Mouse (Mus musculus): ENCODE measurements around the gene Alpk1.

The Alpk1 gene

DNA sequence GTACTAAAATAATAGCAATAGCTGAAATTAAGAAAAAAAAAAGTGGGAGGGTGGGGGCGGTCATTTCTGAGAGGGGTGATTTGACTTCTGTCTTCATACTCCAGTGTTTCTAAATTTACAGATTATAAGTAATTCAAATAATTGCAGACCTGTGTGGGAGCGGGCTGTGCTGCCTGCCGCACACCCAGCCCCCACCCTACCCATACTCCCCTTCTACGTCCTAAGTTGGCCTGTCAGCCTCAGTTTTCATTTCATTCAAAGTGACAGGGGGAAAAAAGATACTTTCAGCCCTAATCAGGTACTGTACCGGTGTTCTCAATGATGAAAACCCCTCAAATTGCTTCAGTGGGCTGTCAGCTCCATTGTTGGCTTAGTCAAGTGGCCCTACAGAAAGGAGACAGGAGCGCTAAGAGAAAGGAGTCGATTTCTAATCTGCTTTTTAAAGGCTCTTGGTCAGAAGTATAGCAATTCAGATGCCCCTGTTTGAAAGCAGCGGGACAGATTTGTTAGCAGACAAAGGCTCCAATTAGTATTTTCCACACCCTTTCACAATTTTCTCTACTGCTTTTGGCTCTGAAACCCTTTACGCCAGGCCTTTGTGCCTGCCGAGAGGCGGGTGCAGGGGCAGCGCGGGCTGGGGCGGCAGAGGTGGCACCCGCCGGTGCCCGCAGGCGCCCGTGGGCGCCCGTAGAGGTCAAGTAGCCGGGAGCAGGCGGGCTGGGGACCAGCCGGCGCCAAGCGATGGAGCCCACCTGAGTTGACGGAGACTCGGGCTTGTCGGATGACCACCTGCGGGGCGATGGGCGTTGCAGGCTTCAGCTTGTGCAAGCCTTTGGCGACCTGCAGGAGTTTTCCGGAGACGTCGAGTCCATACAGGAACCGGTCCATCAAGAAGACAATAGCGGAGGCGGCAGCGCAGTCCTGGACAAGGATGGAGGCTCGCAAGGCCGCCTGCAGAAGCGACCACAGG lies 85.2 kb downstream of the Alpk1 start:
- no peak for DNase-seq (ENCODE audit: low read depth, low spot score)

DNA sequence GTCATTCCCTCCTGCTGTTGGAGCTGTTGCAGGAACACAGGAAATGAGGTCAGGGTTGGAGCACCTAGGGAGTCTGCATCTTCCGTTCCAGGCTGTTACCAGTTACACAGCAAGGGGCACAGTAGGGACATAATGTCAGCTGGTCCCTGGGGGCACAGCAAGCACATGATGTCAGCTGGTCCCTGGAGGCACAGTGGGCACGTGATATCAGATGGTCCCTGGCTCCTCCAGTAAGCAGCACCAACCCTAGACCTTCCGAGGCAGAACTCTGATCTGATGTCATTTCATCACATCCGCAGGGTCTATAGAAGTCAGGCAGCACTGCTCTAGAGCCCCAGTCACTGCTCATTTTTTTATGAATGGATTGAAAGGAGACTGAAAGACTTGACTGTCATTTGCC lies 89.1 kb downstream of the Alpk1 start:
- no peak for DNase-seq (ENCODE audit: low read depth, low spot score)

DNA sequence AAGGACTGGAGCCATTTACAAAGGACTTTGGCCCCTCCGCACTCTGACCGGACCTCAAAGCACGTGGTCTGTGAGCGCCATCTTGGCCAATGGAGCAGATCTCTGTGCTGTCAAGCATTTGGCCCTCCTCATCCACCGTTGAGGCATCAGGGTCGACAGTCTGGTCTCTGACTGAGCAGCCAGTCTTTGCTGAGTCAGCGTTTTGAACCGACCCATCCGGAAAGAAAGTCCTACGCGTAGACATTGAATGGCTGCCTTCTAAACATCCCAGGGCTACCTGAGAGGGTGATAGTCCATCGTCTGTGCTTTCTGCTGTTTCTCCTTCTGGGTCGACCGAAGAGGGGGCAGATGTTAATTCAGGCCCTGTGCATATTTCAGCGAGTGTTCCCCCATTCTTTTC lies 100.6 kb downstream of the Alpk1 start:
- no peak for DNase-seq (ENCODE audit: low read depth, low spot score)

DNA sequence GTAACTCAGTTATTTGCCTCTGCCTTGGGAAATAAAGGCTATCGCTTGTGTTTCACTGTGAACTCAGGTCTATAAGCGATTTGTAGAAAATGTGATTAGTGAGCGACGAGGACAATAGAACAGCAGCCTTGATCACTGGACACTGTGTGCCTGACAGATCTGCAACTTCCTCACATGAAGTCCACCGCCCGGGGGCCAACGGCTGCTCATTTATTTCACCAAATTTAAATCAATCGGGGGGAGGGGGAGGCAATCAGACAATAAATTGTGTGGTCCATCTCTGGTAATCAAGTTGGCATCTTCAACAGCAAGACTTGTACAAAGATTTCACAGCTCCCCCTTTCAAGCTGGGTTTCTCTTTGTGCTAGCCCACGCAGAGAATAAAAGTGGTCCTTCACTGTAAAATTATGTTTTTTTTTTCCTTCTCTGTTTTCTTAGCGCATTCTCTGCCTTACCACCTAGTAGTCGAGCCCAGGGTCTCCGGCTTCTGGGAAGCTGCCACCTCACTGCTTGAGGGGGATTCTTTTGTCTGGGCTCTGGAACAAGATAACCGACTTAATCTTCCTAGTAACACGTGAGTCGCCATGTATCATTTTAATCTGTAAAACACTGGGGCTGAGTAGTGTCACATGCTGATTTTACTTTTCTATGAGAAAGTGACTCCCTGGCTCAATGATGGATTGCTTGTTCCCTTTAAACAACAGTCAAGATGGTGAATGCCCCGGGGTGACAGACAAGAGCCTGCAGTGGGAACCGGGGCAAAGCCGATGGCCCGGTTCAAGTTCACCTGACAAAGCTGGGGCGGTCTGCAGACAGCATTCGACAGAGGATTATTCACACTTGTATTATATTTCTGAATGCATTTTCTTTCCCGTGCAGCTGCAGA lies 118.4 kb downstream of the Alpk1 start:
- DNase-seq (ENCODE audit: low read depth, low spot score), result no peak

DNA sequence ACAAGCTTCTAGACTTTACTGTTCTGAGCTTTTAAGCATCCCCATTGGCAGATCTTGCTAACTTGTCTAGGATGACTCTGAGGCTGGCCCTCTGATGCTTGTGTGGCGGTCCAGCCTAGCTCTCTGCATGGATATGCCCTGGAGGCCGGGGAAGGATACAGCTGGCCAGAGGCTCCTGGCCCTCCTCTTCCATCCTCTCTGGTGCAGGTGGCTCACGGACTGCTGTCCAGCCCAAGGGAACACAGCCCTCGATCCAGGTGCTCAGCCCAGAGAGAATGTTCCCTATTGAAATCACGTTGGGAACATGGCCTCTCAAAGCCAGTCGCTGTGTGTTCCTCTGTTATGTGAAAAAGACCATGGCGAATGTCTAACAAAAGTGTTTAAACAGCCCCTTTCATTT lies 119.6 kb downstream of the Alpk1 start:
- no peak for DNase-seq (ENCODE audit: low read depth, low spot score)

DNA sequence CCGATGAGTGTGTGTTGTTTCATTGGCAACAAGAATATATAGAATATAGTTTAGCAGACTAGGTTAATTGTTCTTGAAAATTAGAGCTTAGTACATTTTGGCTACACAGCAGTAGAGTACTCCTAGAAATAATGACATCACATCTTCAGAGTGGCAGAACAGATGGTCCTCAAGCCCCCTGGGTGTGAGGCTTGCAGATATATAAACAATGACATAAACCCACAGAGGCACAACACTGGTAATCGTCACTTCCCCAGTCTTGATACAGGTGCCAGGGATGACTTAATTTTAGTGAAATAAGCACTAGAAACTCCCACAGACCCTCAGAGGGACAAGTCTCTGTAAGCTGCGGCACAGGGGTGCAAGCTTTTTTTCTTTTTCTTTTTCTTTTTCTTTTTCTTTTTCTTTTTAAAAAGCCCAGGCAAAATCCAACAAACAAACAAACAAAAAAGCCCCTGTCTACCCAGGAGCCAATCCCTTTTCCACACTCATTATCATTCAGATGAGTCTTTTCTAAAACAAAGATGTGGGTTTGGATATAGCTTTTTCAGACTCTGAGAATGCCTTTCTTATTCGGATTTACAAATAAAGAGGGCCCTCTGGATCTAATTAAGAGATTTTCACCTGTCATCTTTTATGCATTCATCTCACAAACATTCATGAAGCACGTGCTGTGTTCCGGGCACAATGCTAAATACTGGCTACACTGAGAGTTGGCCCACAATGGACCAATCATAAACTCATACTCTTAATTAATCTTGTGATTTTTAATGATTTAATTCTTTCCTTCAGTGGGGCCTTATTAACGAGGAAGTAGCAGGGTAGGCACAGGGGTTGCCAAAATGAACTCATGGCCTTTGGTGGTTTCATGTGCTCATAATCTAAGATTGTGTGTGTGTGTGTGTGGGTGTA lies 128.3 kb downstream of the Alpk1 start:
- DNase-seq (ENCODE audit: low read depth, low spot score), result no peak

DNA sequence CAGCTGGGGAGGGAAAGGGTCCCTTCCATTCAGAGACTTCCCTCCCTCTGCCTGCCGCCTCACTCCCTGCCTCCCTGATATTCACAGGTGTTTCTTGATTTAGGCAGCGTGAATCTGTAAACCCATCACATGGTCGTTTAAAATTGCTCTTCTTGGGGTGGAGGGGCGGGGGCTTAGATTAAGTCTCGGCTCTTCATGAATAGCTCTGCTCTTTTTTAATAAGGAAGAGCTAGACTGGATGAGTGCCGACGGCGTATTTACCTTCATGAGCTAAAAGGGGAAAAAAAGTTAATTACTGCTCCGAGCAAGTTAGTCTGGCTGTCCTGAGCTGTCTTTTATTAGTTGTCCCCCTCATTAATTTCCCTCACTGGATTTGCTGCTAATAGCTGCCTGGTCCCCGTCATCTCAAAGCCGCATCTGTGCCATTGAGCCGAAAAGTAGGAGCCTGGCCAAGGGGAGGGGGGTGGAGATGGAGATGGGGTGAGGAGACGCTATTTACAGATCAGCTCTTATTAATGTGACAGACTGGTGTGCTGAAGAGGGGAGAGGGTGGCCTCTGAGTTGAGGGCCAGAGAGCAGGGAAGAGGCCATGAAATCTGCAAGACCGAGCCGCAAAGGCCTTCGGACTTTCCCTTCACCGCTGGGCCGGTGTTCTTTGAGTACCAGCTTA lies 134.0 kb downstream of the Alpk1 start:
- no peak for DNase-seq (ENCODE audit: low read depth, low spot score)

DNA sequence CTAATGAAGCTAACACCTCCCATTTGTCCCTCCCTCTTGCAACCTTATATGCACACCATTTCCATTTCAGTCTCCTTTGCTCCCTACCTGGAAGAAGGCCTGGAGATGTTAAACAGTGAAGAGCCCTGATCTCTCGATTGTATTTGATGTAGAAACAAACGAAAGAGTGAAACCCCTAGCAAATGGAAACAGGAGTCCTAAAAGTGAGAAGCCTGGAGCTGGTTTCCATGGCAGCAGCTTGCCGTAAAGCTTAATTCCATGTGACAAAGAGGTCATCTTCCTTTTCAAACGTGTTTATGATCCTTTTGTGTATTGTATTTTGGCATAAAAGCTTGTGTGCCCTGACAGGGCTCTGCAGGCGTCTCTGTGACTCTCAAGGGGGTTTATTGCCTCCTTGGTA lies 138.1 kb downstream of the Alpk1 start:
- DNase-seq (ENCODE audit: low read depth, low spot score), result no peak

DNA sequence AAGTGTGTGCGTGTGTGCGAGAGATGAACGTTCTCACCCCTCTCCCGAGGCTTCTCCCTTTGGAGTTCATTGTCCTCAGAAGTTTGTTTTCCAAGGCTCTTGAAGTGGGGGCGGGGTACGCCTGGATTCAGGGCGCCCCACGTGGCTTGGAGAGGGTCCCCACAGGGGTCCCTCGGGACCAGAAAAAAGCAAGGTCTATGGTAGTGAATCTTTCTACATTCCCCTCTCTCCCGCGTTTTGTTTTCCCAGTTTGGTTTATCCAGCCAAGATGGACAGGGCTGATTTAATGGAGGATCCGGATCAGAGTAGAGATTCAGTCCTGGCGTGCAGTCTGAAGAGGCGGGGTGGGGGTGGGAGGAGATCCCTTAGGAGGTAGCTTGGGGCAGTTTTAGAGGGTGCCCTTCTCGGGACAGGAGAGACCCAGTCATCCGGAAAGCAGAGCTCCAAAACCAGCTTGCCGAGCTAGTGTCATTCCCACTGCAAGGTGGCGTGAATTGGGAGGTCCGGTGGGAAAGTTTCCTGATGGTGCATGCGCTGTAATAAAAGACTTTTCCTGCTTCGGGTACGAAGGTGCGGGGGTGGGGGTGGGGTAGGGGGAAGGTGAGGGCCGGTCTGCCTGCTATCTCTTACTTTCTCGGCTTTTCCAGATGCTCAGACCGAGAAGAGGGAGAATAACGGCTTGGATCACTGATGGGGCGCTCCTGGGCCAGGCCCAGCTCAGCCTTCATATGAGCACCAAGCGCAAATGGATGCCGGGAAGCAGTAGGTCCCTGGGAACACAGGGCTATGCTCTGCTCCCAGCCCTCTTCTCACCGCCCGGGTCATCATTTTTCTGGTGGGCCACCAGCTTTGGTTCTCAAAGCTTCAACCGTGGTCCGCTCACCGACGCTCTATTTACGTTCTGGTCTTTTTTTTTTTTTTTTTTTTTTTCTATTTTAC lies 139.3 kb downstream of the Alpk1 start:
- no peak for DNase-seq (ENCODE audit: low read depth, low spot score)

DNA sequence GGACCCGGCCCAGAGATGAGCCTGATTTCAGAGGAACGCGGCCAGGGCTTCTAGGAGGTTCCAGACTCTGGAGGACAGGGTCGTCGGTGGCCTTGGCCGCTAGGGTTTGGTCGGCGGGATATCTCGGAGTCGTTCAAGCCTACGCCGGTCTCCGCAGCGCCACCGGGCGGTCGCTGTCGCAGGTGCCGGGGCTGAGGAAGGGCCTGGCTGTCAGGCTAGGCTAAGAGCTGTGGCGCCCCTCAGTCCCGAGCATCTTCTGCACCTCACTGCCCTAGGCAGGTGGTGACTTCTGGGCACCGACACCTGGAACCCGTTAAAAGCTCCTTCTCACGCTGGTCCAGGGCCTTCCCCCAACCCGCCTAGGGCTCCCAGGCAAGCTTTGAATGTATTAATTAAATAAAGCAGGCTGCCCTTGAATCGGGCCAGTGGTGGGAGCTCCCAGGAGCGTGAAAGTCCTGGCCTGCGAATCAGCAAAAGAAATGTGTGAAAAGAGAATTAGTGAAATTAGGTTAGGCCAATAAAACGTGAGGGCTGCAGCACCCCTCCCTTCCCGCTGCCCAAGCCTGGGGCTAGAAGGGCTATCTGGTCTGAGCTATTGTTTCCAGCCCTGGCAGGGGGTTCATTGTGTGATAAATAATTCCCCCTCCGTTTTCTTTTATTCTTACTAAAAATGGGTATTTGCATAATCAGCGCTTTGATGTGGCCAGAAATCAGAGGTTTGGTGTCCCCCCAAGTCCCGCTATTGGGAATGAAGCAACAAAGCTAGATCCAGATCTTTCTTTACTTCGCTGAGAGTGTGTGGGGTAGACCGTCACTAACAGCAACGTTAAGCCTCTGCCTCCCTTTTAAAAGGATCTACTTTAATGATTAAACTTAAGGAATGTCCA lies 140.2 kb downstream of the Alpk1 start:
- DNase-seq (ENCODE audit: low read depth, low spot score), result no peak

DNA sequence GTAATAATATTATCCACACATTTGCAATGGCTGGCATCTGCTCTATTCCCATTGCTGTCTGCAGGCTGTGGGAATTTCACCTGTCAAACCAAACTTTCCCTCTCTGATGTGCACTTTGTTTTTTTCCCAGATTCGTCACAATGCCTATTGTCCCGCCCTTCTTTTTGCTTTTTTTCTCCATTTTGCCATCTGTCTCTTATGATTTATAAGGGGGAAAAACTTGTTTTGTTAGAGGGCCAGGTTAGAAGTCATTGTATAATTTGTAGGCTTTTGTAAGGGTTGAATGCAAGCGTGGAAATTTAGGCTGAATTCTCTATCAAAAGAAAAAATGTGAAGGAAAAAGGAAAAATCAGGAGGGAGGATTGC lies 145.4 kb downstream of the Alpk1 start:
- DNase-seq (ENCODE audit: low read depth, low spot score), result no peak

DNA sequence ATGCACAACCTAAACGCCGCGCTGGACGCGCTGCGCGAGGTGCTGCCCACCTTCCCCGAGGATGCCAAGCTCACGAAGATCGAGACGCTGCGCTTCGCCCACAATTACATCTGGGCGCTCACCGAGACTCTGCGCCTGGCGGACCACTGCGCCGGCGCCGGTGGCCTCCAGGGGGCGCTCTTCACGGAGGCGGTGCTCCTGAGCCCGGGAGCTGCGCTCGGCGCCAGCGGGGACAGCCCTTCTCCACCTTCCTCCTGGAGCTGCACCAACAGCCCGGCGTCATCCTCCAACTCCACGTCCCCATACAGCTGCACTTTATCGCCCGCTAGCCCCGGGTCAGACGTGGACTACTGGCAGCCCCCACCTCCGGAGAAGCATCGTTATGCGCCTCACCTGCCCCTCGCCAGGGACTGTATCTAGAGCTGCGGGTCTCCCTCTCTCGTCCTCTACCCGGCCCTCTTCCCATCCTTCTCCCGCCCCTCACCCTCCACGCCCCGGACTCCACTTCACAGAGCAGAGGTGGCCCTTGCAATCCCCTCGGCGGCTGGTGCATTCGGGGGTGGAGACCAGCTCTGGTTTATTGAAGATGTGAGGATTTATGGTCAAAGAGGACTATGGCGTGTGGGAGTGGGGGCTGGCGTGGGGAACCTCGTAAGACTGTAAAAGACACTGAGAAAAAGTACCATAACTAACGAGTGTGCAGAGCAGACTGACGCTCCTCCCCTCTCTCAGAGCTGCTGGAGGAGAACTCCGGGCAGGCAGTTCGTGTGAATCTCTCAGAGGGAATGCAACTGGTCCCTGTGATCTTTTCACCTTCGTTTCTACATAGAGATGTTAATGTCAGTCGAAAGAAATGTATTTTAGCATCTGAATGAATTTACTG lies 146.0 kb downstream of the Alpk1 start:
- DNase-seq (ENCODE audit: low read depth, low spot score), result peak; percentile 62

DNA sequence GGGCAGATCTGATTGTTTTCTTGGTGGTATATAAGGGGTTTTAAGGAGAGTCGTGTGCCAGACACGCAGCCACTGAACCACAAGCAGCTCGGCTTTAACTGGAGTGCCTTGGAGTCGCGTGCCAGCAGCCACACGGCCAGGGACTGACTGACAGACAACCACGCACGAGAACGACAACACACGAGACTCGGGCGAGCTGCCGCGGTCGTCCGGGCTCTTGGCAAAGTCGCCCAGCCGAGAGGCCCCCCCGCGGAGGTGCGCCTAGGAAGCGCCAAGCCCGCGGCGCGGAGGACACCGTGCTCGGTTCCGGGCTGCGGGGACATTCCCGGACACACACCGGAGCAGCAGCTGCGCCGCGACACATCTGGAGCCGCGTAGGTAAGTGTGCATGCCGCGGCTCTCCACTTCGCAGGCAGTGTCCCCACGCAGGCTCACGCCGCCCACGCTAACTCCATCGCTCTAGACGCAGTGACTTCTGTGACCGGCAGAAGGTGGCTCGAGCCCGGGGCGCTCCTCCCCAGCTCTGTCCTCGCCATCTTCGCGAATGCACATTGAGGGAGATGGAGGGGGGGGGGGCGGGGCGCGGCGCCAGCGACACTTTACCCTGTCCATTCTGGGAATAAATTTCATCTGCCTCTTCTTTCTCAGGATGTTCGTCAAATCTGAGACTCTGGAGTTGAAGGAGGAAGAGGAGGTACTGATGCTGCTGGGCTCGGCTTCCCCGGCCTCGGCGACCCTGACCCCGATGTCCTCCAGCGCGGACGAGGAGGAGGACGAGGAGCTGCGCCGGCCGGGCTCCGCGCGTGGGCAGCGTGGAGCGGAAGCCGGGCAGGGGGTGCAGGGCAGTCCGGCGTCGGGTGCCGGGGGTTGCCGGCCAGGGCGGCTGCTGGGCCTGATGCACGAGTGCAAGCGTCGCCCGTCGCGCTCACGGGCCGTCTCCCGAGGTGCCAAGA lies 147.0 kb downstream of the Alpk1 start, which contains the start of gene Neurog2:
Neurog2 (plus strand) TSS at position 56 of the 953 bp plus-strand sequence.
- no peak for DNase-seq (ENCODE audit: low read depth, low spot score)

DNA sequence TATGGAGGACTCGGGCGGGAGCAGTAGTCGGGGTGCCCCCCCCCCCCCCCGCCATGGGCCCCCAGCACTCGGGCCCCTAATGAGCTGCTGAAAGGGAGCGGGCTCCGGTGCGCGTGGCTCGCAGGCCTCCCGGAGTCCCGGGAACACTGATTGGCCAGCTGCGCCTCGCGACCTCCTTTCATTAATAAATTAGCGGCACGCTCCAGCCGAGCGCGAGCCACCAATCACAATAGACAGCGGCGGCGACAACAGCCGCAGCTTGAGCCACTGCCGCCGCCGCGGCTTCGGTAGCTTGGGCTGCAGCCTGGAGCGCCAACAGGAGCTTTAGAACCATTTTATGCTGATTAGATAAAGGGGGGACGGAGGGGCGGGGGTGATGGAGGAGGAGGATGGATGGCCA lies 147.8 kb downstream of the Alpk1 start:
- DNase-seq (ENCODE audit: low read depth, low spot score), result peak; percentile 68

DNA sequence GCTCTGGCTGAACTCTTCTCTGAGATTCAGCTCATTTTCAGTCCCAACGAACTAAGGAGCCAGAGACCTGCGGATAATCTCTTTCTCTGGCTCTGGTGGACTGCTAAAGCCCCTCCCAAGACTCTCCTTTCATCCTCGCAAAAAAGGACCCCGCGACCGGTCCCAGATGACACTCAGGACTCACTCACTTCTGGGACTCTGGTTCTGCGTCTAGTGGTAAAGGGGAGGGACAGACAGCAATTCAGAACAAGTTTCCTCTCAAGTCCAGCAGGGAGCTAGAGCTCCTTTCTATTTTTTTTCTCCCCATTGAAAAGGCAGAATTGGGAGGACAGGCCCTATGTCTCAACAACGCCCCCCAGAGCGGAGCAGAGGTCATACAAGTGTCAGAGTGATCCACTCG lies 148.7 kb downstream of the Alpk1 start:
- DNase-seq (ENCODE audit: low read depth, low spot score), result no peak

DNA sequence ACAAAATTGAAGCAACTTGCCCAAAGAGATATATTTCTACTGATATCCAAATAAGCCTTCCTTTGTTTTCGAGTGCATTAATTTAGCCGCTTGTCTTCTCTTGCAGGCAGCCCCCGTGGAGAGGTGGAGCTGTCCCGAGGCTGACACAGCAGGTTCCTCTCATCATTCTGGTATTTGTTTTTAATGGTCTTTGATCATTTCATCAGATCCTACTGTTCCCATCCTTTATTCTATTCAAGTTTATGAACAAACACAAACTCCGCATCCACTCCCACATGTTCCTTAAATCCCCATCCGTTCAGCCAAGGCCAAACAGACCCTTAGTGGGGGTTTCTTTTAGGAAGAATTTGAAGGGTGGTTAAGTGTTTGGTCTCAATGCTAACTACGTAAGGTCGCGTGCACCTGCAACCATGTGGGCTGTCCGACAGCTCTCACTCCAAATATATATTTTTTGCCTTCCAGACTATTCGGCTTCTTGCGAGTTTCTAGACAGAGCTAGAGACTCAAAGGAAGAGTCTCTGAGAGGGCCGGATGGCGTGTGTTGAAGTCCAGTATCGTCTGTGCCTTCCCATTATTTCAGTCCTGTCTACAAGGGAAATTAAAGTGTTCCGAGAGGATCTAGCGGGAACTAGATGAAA lies 149.5 kb downstream of the Alpk1 start:
- no peak for DNase-seq (ENCODE audit: low read depth, low spot score)
